Mouse (Mus musculus): ENCODE measurements at regions not wholly inside any gene's neighbourhood (a gene's known extent, or its start where the extent isn't known, plus 50 kb on each side); places are given as distances from the start of the nearest gene placed in this dataset.

DNA sequence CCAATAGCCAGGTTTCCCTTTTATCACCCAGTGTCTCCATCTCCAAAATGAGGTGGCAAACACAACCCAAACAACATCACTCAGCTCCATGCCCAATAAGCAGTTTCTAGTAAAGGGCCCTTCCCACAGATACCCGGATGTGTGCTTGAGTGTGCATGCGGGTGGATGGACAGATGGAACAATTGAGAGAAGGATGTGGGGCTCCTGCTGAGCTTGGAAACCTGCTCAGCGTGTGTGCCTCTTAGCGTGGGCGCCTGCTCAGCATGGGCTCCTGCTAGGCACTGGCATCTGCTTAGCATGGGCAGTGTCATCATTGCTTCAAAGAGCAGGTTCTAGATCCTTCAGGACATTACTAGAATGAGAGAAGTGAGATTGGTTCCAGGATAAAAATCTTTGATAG is 75.4 kb downstream of the 1810010D01Rik start:
- no peak for TF ChIP-seq CTCF (IDR thresholded peaks at IDR 0.05; ENCODE audit: extremely low read depth, insufficient read depth, insufficient read length, insufficient replicate concordance)
- TF ChIP-seq POLR2A (IDR thresholded peaks at IDR 0.05; ENCODE audit: low read depth, low read length) = no peak
